In genomic region chr17:74416841-74417360, GRCm38 (mm10) we compare ENCODE assay signal across 31 mouse cellular contexts. TPM values are rescaled to one million over a fixed set of nuclear protein-coding genes. Genes with fewer than 3 reads are reported as not detected.
A peak's percentile ranks its signal among the peaks of the same experiment; 100 is the strongest.
DNase-seq lines count a peak whose midpoint lies in the region; TF ChIP-seq lines count a peak whose summit lies in the region.
"Had no signal": no experiment of that assay in that cellular context is flagged by ENCODE, and none has a peak within 500 bp of the region (broad histone marks: within the 10 kb centered on the region; RNA-seq: fewer than 3 reads in every experiment).

No protein-coding gene starts in this region.

- H3K9ac ChIP-seq in ES-Bruce4 (ENCODE audit: low read depth, poor library complexity, severe bottlenecking) = no peak overlapping the region
- H3K9ac ChIP-seq: embryonic facial prominence, embryonic 12.5 days; forebrain, embryonic 15.5 days; hindbrain, embryonic 13.5 days; limb, embryonic 12.5 days; liver, embryonic 15.5 days; lung, embryonic 14.5 days; midbrain, embryonic 15.5 days; neural tube, embryonic 15.5 days had no signal

- no peaks in the 10 kb centered on the region for H3K27me3 ChIP-seq in ES-Bruce4 (ENCODE audit: control insufficient read depth, insufficient read depth, low read length, poor library complexity, severe bottlenecking)
- H3K27me3 ChIP-seq: embryonic facial prominence, embryonic 12.5 days; forebrain, embryonic 15.5 days; hindbrain, embryonic 13.5 days; limb, embryonic 12.5 days; liver, embryonic 15.5 days; midbrain, embryonic 15.5 days; neural tube, embryonic 15.5 days; Patski had no signal

- peak overlapping the region; percentile 9; the same call in 1 of the 2 replicates for H3K27ac ChIP-seq in ES-Bruce4 (ENCODE audit: insufficient read depth, low read length)
- H3K27ac ChIP-seq: embryonic facial prominence, embryonic 12.5 days; forebrain, embryonic 10.5 days; forebrain, embryonic 15.5 days; hindbrain, embryonic 13.5 days; kidney, postnatal 0 days; left cerebral cortex, adult 2 months; limb, embryonic 12.5 days; liver, embryonic 15.5 days; midbrain, embryonic 10.5 days; midbrain, embryonic 15.5 days; neural tube, embryonic 15.5 days had no signal

- peaks cover 3% of the 10 kb centered on the region; the same call in 1 of the 2 replicates for H3K36me3 ChIP-seq in ES-Bruce4 (ENCODE audit: control insufficient read depth, insufficient read depth, low read length, poor library complexity, severe bottlenecking)

- no peaks in the 10 kb centered on the region for H3K9me3 ChIP-seq in ES-Bruce4 (replicated peaks; ENCODE audit: control insufficient read depth, insufficient read depth, low read length, poor library complexity, severe bottlenecking)
- H3K9me3 ChIP-seq: embryonic facial prominence, embryonic 12.5 days; forebrain, embryonic 10.5 days; forebrain, embryonic 15.5 days; hindbrain, embryonic 13.5 days; limb, embryonic 12.5 days; liver, embryonic 15.5 days; midbrain, embryonic 10.5 days; midbrain, embryonic 15.5 days; neural tube, embryonic 15.5 days had no signal

- no peak for TF ChIP-seq EP300 in ES-Bruce4 (IDR thresholded peaks at IDR 0.05; ENCODE audit: insufficient read depth, low read depth, low read length)

- no peak for TF ChIP-seq CTCF in ES-Bruce4 (IDR thresholded peaks at IDR 0.05; ENCODE audit: low read depth, low read length)

- peak; percentile 23 for DNase-seq in right cerebral cortex, adult 18-20 months
- no peak for DNase-seq in right cerebral cortex, postnatal 14 days
- DNase-seq in A20 (ENCODE audit: low read depth, low spot score) = peak; percentile 17
- peak; percentile 50 for DNase-seq in brain, adult 2 months (ENCODE audit: low read depth, low spot score)
- DNase-seq in cerebellum, adult 11-12 months = no peak
- no peak for DNase-seq in frontal cortex, postnatal 25 days (ENCODE audit: low spot score in 2 of 2)
- DNase-seq: adrenal gland, adult 2 months; adrenal gland, postnatal 36 days; cerebellum, adult 8-10 months; embryo, embryonic 11 days; gastrocnemius, postnatal 10 days; heart, adult 18-20 months; heart, postnatal 4 days; kidney, adult 8-10 months; kidney, postnatal 4 days; lung, embryonic 14.5 days; retina, postnatal 1 day; thymus, postnatal 25 days had no signal

- H3K4me3 ChIP-seq in ES-Bruce4 (ENCODE audit: low read depth, low read length) = no peak overlapping the region
- H3K4me3 ChIP-seq: embryonic facial prominence, embryonic 12.5 days; forebrain, embryonic 10.5 days; forebrain, embryonic 15.5 days; hindbrain, embryonic 13.5 days; left cerebral cortex, adult 2 months; limb, embryonic 12.5 days; liver, embryonic 15.5 days; midbrain, embryonic 10.5 days; midbrain, embryonic 15.5 days; neural tube, embryonic 15.5 days had no signal

- TF ChIP-seq POLR2A in ES-Bruce4 (IDR thresholded peaks at IDR 0.05; ENCODE audit: insufficient read depth, low read length) = no peak

- H3K4me1 ChIP-seq in ES-Bruce4 (ENCODE audit: control insufficient read depth, insufficient read depth, low read length) = peaks cover 7% of the 10 kb centered on the region
- H3K4me1 ChIP-seq: embryonic facial prominence, embryonic 12.5 days; forebrain, embryonic 10.5 days; forebrain, embryonic 15.5 days; hindbrain, embryonic 13.5 days; limb, embryonic 12.5 days; midbrain, embryonic 15.5 days; neural tube, embryonic 15.5 days had no signal

RNA-seq across cellular contexts. Expression of gene Slc30a6, which starts 21.5 kb away (rescaled TPM):
- polyA plus RNA-seq in ES-Bruce4 (2011; ENCODE audit: insufficient read depth, insufficient read length, low read depth, missing spikeins) = 40.0 and 48.1 TPM in 2 replicates

RNA-seq across cellular contexts. Expression of gene Nlrc4, which starts 42.0 kb away (rescaled TPM):
- polyA plus RNA-seq in ES-Bruce4 (2011; ENCODE audit: insufficient read depth, insufficient read length, low read depth, missing spikeins) = 0.55 and 0.56 TPM in 2 replicates

Comparison
In these comparisons a context has a peak if more than half of its experiments do, and no peak if none do; other contexts are left out.
1. DNase-seq: peak in right cerebral cortex, adult 18-20 months (single experiment), A20 (single experiment) and brain, adult 2 months (single experiment); none in right cerebral cortex, postnatal 14 days (single experiment), cerebellum, adult 11-12 months (single experiment) and frontal cortex, postnatal 25 days (0 of 2).